Mouse (Mus musculus): Measurements from ENCODE around the gene Tgm2.

DNA sequence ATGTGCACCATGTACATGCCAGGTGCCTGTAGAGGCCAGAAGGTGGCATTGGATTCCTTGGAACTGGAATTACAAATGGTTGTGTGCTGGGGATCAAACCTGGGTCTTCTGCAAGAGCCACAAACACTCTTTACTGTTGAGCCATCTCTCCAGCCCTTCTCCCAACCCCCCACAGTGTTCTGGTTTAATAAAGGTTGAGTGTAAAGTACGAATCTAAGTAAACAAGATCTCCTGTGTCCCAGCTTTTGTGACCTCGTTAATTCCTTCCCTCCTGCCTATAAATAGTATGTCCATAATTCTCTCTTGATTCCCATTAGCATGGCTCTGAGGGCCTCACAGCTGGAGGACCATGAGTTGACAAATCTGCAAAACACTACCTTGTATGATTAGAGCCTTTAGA, 68.3 kb downstream of the Tgm2 start:
- TF ChIP-seq GATA1 (IDR thresholded peaks at IDR 0.05; ENCODE audit: borderline replicate concordance, low read length) (no peak), FLI1 (IDR thresholded peaks at IDR 0.05; ENCODE audit: low read length) (no peak)

Measured in megakaryocyte, embryonic 14.5 days (primary cell).